Mouse (Mus musculus): ENCODE results near the gene Smok2a.
"Not testable (repeated sequence)": the region's sequence is repeated elsewhere in the genome, so short reads cannot be mapped to it uniquely, and the experiment has no call there.

Gene Smok2a

GRCm38 (mm10) chr17:13220888-13221287, at the start of gene Smok2a:
TSS of gene Smok2a (plus strand) at chr17:13221188.
- no peak for DNase-seq (ENCODE audit: low spot score)

DNA sequence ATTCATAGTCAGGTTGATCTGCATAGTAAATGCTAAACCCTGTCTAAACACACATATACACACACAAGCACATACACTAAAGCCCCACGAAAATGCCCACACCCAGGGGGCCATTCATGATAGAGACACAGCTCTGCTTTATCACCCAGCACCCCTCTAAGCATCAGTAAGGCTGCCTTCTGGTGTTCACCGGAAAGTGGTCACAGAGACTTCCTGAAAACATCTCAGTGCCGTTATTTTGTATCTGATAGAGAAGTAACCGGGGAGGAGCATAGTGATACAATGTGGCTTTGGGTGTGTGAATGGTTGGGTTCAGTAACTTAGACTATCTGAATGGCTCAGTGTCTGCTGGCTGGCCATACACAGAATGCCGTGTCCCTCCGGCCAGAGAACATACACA, 47.4 kb upstream of the Smok2a start:
- DNase-seq (ENCODE audit: low spot score) = not testable (repeated sequence)

- DNase-seq (ENCODE audit: low spot score) = not testable (repeated sequence)
Observed at GRCm38 (mm10) chr17:13174029-13174428, 47.0 kb upstream of the Smok2a start.

DNA sequence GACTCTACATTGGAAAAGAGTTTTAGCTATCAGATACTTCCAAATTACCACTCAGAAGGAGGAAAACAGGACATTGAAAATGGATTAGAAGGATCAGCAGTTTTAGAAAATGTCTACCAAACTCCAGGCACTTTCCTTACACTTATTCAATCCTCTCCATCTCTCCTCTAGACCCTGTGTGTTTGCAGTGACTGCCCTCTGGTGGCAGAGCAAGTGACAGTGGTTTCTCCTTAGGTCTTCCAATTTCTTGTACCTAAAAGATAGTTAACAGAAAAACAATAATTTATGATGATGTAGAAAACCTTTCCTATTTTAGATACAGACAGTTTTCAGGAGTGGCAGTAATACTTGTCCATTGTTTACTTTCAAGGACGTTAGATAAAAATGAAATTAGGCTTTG, 45.4 kb upstream of the Smok2a start:
- DNase-seq (ENCODE audit: low spot score) = not testable (repeated sequence)

GRCm38 (mm10) chr17:13177796-13178195, 43.2 kb upstream of the Smok2a start:
- not testable (repeated sequence) for DNase-seq (ENCODE audit: low spot score)

DNA sequence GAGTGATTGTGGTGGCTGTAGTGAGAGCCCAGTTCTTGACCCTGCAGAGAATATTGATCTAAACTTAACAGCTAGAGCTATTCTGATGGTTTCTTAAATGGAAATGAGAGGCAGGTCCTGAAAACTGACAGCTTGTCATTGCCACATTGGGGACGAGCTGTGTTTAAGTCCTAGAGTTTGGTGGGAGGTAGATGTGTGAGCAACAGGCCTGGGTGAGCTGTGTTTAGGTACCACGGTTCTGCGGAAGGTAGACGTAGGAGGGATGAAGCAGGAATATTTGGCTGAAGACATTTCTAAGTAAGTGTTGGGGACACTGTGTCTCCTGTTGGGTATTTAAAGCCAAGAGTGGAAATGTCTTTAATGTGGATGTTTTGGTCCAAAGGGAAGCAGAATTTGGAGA, 42.0 kb upstream of the Smok2a start:
- DNase-seq (ENCODE audit: low spot score) = not testable (repeated sequence)

- DNase-seq (ENCODE audit: low spot score) = not testable (repeated sequence)
Observed at GRCm38 (mm10) chr17:13180491-13180890, 40.5 kb upstream of the Smok2a start.

DNA sequence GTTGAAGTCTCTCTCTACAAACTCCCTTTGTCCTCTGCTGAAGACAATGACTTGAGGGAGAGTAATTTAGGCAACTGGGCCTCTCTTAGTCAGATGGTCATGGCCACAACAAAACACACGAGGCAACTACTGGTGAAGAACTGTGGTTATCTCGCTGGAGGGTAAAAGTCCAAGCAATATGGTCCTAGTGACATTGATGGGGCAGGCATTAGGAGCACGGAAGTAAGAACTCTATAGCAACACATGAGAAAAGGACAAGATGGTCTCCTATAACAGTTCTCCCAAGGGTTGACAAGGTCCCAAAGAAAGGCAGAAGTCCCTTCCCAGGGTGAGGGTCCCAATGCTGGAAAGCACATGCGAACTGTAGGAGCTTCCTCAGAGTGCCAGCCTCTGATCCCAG, 38.3 kb upstream of the Smok2a start:
- DNase-seq (ENCODE audit: low spot score) = not testable (repeated sequence)

DNA sequence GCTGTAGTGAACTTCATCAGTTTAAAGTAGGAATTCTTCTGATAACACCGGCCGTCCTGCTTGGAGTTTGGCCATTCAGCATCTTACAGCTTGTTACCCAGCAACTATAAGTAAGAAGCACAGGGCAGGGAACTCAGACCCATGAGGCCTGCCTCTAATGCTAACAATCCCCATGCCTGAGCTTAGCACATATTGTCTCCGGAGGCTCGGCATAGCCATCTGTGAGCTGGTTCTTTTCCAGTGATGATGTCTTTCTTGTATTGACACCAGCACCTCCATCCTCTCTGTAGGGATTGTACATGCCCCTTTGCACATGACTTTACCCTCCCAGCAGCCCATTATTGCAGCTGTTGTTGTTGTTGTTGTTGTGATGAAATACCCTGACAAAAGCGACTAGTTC, 36.5 kb upstream of the Smok2a start:
- peak; percentile 64 for DNase-seq (ENCODE audit: low spot score)

DNA sequence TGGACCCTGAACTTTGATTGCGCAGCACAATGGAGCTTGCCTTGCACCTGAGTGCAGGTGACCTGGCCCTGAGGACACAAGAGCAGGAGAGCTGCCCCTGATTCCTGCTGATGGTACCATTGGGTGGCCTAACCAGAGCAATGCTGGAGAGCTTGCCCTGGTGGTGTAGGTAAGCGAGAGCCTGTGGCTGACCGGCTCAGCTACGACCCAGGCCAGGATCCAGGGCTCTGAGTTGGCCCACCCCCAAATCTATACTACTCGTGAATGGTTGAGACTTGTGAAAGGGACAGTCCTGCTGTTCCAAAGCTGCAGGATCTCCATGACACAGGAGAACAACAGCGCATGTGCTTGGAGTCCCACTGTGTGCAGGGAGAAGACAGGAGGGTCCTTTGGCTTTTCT, 34.4 kb upstream of the Smok2a start:
- DNase-seq (ENCODE audit: low spot score) = not testable (repeated sequence)

GRCm38 (mm10) chr17:13187621-13188020, 33.4 kb upstream of the Smok2a start:
- DNase-seq (ENCODE audit: low spot score) = not testable (repeated sequence)

GRCm38 (mm10) chr17:13188846-13189245, 32.1 kb upstream of the Smok2a start:
- not testable (repeated sequence) for DNase-seq (ENCODE audit: low spot score)

DNA sequence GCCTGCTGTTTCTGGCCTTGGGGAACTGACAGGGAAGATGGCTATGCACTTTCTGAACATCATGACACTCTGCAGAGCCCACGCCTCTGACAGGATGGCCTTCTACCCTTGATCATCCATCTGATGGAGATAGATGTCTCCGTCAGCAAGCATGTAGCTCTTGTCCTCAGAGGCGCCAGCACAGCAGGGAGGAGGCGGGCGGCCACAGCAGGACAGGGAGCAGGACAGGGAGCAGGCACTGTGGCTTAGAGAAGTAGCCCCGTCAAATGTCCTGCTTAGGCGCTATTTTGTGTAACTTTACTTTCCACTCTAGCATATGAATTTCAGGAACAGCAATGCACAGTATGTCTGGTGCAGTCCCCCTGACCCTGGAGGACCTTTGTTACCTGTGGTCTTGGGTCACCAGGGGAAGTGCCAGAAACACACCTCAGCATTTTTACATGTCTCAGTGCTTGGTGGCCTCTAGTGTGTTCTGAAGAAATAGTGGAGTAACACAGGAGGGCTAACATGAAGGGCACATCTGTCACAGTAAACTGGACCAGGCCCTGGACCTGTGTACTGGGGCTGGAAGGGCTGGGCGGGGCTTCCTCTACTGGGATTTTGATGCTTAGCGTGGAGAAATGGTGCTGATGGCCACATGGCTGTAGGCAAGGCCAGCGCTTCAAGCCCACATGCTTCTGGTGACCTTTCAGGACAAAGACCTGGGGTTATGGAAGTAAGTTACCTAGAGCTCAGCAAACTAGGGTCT, 30.0 kb upstream of the Smok2a start:
- not testable (repeated sequence) for DNase-seq (ENCODE audit: low spot score)

DNA sequence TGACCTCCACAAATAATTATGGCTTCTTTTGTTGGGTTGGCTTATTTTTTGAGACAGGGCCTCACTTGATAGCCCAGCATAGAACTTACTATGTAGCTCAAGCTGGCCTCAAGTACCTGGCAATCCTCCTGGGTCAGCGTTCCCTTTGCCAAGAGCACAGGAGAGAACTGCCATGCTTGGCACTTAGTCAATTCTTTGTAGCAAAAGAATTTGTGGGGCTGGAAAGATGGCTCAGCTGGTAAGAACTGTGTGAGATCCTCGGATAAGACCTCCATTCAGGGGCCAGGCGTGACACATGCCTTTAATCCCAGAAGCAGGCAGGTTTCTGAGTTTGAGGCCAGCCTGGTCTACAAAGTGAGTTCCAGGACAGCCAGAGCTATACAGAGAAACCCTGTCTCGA, 24.5 kb upstream of the Smok2a start:
- DNase-seq (ENCODE audit: low spot score) = not testable (repeated sequence)

GRCm38 (mm10) chr17:13198812-13199211, 22.2 kb upstream of the Smok2a start:
- not testable (repeated sequence) for DNase-seq (ENCODE audit: low spot score)

DNA sequence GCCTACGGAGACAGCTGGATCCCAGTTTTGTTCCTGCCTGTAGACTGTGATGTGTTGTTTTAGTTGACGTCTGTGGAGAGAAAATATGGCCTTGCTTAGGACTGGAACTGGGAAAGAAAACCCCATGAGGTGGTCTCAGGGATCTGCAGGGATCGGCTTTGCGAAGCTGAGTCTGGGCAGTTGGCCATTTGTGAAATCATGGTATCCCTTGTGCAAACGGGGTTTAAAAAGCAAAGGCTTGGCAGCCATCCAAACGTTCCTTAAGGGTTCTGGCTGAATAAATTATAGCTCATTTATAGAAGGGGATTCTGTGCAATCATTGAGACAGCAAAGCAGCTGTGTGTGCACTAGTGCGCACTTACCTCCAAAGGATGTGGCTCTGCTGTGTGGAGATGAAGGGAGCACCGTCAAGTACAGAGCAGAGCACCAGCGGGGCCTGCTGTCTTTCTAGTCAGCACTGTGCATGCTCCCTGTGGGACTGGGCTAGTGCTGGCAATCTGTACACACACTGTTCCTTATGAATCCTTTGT, 21.0 kb upstream of the Smok2a start:
- not testable (repeated sequence) for DNase-seq (ENCODE audit: low spot score)

- not testable (repeated sequence) for DNase-seq (ENCODE audit: low spot score)
Observed at GRCm38 (mm10) chr17:13201551-13201950, 19.4 kb upstream of the Smok2a start.

GRCm38 (mm10) chr17:13202453-13203107, 18.4 kb upstream of the Smok2a start:
- not testable (repeated sequence) for DNase-seq (ENCODE audit: low spot score)

DNA sequence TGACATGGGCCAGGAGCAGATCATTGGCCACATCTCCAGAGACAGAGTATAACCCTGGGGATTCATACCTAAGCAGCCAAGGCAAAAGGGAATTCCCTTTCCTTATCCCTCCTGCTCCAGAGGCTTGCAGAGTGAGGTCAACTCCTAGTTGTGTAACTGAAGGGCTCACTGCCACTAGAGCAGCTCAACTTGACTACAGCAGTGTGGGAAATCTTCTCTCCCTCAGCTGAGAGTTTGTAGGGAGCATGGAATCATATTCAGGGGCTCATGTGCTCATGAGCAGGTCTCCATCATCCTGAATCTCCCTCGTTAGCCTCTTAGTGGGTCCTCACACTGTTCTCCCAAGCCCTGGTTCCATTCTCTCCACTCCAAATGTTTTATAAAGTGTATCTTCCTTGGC, 15.7 kb upstream of the Smok2a start:
- not testable (repeated sequence) for DNase-seq (ENCODE audit: low spot score)

- no peak for DNase-seq (ENCODE audit: low spot score)
Observed at GRCm38 (mm10) chr17:13206491-13206890, 14.5 kb upstream of the Smok2a start.

DNA sequence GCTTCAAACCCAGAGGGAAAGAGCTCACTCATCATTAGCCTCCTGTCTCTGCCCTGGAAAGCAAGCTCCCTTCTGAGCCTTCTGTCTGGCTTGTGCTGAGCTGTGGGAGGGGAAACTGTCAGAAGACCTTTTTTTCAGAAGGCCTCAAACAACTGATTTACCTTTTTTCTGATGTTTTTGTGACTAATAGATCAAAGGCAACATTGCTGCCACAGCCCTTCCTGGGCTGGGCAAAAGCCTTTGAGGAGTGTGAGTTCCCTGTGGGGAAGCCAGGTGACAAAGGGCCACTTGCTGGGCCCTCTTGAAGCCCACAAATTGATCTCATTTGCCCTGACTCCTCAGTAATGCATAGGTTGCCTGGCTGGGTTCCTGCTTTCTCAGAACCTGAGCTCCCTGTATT, 12.5 kb upstream of the Smok2a start:
- DNase-seq (ENCODE audit: low spot score) = not testable (repeated sequence)

DNA sequence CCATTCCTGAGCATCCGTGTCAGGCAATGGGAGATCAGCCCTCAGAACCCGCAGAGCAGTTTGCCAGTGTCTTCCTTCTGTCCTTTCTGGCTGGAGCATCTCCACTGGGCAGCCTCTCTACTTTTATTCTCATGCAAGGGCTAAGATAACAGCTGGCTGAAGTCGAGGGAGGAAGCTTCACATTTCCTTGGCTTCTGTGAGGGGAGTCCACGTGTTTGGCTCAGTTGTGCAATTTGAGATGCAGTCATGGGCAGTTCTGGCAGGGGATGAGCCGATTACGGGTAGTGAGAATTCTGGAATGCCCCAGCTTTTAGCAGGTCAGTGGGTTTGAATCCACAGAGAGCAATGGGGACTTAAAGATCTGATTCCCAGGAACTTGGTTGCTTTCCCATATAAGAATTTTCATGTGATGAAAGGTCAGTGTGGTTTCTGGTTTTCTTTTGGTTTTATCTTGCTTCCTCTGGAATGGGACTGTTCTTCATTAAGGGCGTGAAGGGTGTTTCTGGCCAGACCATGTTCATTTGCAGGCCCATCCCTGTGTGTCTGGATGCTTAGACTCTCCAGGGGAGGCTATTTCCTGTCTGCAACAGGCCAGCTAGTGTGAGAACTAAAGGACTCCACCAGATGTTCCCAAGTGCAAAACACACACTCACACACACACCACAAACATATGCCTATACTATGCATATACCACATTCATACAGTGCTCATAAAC, 8.7 kb upstream of the Smok2a start:
- no peak for DNase-seq (ENCODE audit: low spot score)

Measured in layer of hippocampus, adult 9-10 months (tissue).